Mouse (Mus musculus) cerebellum, adult 9-10 months (tissue): Measurements from ENCODE around the gene Ms4a4d.
"Not testable (repeated sequence)": the region's sequence is repeated elsewhere in the genome, so short reads cannot be mapped to it uniquely, and the experiment has no call there.

Experiments
- DNase-seq: peaks from one replicate; pipeline ENCODE4 v3.0.0; 2022

Ms4a4d gene

DNA sequence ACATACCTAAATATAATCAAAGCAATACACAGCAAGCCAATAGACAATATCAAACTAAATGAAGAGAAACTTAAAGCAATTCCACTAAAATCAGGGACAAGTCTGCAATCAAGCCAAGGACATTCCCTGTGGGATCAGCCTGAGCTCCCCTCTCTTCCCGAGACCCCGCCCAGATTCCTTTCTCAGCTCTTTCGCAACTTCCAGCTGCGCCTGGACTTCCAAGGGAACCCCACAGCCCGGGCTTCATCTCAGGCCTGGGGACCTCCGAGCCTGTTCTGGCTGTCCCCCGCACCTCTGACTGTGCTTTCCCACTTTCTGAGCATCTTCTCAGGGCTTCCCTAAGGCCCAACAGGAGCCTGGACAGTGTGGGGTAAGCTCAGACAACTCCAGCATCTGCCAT lies at the start of gene Ms4a4d:
Gene Ms4a4d, plus strand, starts transcription at position 209 of the 400 bp plus-strand sequence.
- no peak for DNase-seq

DNA sequence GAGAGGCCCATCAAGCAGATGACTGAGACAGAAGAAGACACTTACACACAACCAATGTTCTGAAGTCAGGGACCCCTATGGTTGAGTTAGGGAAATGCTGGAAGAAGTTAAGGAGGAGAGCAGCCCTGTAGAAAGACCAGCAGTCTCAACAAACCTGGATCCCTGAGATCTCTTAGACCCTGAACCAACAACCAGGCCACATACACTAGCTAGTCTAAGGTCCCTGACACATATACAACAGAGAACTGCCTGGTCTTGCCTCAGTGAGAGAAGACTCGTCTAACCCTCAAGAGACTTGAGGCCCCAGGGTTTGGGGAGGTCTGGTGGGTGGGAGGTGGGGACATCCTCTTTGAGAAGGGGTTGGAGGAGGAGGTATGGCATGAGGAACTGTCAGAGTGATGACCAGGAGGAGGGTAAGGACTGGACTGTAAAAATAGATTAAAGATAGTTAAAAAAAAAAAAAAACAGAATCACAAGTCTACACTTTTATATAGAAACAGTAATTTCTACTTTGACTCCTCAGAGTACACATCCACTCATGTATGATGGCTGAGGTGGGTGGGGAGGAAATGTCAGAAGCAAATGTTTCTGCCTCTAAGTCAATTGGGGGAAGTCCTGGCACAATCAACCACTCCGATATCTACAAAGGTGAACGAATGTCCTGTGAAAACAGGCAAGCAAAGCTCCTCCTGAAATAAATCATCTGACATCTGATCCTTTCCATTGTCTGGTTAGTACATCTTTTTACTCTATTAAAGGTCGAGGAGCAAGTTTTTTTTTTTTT lies 45.0 kb upstream of the Ms4a4d start:
- DNase-seq = no peak

DNA sequence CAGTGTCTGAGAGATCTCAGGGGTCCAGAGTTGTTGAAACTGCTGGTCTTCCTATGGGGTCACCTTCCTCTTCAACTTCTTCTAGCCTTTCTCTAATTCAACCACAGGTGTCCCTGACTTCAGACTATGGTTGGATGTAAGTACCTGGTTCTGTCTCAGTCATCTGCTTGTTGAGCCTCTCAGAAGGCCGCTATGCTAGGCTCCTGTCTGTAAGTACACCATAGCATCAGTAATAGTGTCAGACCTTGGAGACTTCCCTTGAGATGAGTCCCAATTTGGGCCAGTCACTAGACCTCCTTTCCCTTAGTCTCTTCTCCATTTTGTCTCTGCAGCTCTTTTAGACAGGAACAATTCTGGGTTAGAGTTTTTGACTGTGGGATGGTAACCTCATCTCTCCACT lies 43.9 kb upstream of the Ms4a4d start:
- no peak for DNase-seq

DNA sequence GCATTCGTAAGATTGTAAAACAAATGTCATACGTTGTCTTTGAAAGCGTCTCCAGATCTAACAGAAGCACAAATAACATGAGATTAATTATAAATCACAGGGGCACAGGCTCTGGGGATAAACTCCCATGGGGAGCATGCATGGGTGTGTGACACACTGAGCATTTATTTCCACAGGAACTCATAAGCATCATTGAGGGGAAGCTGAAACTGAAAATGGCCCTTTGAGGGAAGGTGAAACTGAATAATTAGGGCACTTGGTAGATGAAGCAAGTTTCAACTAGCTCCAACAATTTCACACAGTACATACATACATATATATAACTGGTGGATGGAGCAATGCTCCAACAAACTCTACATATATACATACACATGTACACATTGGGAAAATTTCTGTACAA lies 42.1 kb upstream of the Ms4a4d start:
- no peak for DNase-seq

- no peak for DNase-seq
Measured at GRCm38 (mm10) chr19:11496361-11496760, 40.2 kb upstream of the Ms4a4d start.

GRCm38 (mm10) chr19:11497300-11497699 lies 39.3 kb upstream of the Ms4a4d start:
- DNase-seq = not testable (repeated sequence)

DNA sequence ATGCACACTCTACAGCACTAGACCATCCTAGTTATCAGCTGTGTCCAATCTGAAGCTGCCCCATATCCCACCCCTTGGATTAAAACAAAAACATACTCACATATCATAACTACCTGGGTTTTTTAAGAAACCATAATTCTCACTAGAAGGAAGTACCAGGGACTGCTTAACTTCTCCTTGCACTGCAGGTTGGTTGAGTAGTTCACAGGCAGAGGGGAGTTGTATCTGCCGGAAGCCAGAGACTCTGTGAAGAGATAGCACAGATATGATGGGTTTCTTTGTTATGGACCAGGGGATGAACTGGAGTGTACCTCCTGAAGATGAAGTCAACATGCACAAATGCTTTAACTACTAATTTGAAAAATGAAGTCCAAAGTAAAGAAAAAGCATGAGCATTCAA lies 35.8 kb upstream of the Ms4a4d start:
- no peak for DNase-seq

GRCm38 (mm10) chr19:11501326-11501725 lies 35.3 kb upstream of the Ms4a4d start:
- DNase-seq = no peak

DNA sequence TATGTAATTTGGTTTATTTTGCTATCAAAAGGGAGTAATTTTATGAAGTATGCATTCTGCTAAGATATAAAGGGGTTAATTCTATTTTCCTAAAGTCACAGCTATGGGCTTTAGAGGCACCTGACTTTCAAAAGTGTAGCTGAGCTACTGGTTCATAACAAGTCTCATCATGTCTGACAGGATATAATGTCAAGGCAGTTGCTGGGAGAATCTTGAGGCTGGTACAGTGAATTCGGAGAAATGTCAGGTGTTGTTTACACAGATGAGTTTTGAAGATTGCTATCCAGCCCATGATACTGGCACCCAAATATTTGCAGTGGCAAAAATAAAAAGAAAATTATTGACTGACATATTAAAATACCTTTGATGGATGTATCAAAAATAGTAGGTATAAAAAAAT lies 31.7 kb upstream of the Ms4a4d start:
- DNase-seq = no peak

GRCm38 (mm10) chr19:11513458-11513857 lies 23.1 kb upstream of the Ms4a4d start:
- DNase-seq = no peak

DNA sequence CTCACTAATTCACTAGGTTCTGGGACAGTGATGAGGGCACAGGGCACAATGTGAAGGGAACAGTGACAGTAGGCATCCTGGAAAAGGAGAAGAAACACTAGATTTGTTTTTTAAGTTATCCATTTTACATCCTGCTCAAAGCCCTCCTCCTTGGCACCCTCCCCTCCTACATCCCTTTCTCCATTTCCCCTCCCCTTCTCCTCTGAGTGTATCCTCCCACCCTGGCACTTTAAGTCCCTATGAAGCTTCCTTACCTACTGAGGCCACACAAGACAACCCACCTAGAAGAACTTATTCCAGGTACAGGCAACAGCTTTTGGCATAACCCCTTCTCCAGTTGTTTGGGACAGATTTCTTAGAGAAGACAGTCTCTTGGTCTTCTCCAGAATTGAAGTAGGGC lies 20.4 kb upstream of the Ms4a4d start, which contains the start of gene Ms4a6b:
Gene Ms4a6b, plus strand, starts transcription at position 267 of the 400 bp plus-strand sequence.
- DNase-seq = no peak

DNA sequence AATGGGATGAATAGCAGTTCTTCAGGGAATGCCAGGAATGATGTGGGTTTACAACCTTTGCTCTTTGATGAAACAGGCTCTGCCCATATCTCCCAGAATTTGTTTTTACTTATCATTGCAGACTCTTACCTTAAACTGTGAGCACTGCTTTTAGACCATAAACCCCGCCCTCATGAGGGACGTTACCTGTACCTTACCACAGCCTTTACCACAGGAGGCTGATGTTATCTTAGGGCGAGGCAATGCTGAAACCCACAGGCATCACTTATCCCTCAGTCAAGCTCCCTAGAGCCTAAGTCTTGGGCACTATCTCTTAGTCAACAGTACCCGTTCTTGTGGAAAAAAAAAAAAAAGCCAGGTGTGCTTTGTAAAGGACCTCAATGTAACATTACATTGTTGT lies 19.8 kb upstream of the Ms4a4d start:
- no peak for DNase-seq

- not testable (repeated sequence) for DNase-seq
Measured at GRCm38 (mm10) chr19:11517373-11517772, 19.2 kb upstream of the Ms4a4d start.

GRCm38 (mm10) chr19:11518356-11518755 lies 18.2 kb upstream of the Ms4a4d start:
- not testable (repeated sequence) for DNase-seq

DNA sequence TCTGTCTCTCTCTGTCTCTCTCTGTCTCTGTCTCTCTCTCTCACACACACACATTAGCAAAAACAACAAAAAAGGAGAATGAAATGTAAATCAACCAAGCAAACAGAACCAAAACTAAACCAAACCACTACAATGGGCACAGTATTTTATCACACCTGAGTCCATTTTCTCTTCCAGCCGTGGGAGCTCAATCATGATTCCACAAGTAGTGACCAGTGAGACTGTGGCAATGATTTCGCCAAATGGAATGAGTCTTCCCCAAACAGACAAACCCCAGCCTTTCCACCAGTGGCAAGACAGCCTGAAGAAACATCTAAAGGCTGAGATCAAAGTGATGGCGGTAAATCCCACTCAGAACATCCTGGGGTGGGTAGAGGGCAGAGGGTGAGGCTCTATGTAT lies 16.5 kb upstream of the Ms4a4d start:
- DNase-seq = no peak

DNA sequence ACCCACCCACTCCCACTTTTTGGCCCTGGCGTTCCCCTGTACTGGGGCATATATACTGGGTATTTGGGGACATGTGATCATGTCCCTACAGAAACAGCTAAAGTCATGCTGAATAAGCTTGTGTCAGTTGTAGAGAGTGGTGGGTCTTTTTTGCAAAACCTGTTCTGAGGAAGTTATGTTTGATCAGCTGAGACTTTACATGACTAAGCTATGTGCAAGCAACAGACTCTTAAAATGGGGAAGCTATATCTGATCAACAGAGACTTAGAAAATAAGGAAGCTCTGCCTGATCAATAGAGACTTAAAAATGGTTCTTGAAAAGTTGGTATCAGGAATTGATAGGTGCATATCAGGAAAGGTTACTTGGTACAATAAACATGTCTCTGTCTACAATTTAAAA lies 3.2 kb upstream of the Ms4a4d start:
- no peak for DNase-seq

DNA sequence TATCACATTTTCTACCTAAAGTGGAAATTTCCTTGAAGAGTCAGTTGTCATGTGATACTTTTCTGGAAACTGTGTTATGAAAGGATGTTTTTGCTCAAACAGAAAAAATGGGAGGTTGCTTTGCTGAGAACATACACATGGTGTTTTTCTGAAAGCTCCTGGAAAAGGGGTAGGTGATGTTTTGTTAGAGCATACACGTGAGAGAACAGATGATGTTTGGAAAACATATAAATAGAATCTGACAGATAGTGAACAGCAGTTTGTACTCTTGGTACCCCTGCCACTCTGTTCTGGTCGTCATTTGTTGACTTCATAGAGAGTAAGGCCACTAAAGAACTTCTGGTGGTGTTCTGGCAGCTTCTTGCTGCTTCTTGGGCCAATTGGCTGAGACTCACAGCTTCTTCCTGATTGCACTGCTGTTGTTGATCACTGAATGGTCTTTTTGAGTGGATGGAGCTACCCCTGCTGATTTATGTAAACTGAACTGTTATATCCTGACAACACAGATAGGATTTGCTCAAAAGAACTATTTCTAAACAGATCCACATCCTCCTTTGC lies 2.6 kb upstream of the Ms4a4d start:
- DNase-seq = no peak

DNA sequence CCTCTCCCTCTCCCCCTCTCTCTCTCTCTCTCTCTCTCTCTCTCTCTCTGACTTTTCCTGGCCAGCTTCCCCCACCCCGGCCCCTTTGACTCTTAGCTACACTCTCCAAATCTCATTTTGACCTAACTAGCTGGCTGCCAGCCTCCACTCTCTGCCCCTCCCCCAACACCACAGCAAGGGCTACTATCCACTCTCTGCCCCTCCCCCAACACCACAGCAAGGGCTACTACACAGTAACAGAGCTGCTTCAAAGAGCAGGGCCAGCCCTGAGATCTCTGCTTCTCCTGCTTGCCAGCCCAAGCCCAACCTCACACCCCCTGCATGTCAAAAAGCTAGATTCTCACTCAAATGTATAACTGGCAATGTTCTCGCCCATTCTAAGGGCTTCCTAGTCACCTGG lies 735 bp downstream of the Ms4a4d start:
- DNase-seq = no peak

DNA sequence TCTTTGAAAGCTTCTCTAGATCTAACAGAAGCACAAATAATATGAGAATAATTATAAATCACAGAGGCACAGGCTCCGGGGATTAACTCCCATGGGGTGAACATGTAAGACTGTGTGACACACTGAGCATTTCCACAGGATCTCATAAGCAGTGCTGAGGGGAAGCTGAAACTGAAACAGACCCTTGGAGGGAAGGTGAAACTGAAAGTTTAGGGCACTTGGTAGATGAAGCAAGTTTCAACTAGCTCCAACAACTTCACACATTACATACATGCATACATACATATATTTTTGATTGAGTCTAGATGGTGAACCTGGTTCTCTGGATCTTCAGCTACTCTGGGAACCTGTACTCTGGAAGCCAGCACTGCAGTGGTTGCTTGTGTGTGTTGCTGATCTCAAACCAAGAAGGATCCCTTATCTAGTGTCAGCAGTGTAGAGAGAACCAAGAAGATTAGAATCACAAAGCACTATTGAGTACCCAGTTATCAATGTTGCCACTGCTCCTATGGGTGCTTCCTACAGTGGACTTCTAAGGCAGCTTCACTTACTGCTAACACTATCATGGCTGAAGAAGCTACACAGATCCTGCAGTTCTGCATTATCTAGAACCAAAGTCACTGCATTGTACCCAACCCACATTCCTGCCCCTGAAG lies 3.7 kb downstream of the Ms4a4d start:
- not testable (repeated sequence) for DNase-seq

DNA sequence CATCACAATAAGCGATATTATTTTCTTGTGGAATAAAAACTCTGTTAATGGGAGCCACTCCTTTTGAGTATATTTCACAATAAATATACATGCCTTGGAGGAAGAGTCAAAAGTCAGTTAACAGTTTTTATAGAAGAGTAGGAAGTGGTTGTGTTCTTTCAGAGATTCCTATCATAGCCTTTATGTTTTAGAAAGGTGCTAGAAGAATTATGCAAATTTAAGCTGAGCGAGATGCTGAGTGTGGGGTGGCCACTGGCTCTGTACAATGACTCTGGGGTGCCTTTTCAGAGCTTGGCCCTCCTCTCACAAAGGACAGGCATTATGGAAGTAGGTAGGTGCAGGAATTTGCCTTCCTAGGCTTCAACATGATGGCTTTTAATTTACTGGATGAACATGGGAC lies 7.8 kb downstream of the Ms4a4d start:
- DNase-seq = not testable (repeated sequence)

DNA sequence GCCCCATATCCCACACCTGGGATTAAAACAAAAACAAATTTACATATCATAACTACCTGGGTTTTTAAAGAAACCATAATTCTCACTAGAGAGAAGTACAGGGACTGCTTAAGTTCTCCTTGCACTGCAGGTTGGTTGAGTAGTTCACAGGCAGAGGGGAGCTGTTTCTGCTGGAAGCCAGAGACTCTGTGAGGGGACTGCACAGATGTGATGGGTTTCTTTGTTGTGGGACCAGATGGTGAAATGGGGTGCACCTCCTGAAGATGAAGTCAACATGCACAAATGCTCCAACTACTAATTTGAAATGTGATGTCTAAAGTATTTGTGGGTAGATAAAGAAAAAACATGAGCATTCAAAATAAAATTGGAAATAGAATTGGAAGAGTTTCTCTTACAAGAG lies 11.3 kb downstream of the Ms4a4d start:
- DNase-seq = no peak

GRCm38 (mm10) chr19:11554726-11555125 lies 18.1 kb downstream of the Ms4a4d start:
- no peak for DNase-seq

GRCm38 (mm10) chr19:11559560-11559959 lies 23.0 kb downstream of the Ms4a4d start:
- DNase-seq = not testable (repeated sequence)

GRCm38 (mm10) chr19:11574965-11575364 lies 38.4 kb downstream of the Ms4a4d start:
- no peak for DNase-seq
